9 mouse cellular contexts compared by ENCODE assay signal in genomic region chr3:89801507-89801847, GRCm38 (mm10). TPM values are rescaled to one million over a fixed set of nuclear protein-coding genes. Genes with fewer than 3 reads are reported as not detected.
DNase-seq lines count a peak whose midpoint lies in the region; ATAC-seq and TF ChIP-seq lines count a peak whose summit lies in the region.
"Had no signal": no experiment of that assay in that cellular context is flagged by ENCODE, and none has a peak within 500 bp of the region (broad histone marks: within the 10 kb centered on the region; RNA-seq: fewer than 3 reads in every experiment).

No protein-coding gene starts in this region.

- no peaks in the 10 kb centered on the region for H3K9me3 ChIP-seq in stomach, postnatal 0 days (ENCODE audit: control insufficient read depth, low read length)
- H3K9me3 ChIP-seq in midbrain, embryonic 10.5 days (replicated peaks) = no peaks in the 10 kb centered on the region
- H3K9me3 ChIP-seq in midbrain, embryonic 16.5 days (replicated peaks; ENCODE audit: control insufficient read depth, low read length, poor library complexity, severe bottlenecking) = no peaks in the 10 kb centered on the region; the same call in 1 of the 2 replicates

- H3K4me3 ChIP-seq in spleen, adult 2 months (ENCODE audit: extremely low read depth, insufficient read depth, insufficient read length) = no peak overlapping the region
- H3K4me3 ChIP-seq in stomach, postnatal 0 days (ENCODE audit: low read depth, low read length) = no peak overlapping the region
- H3K4me3 ChIP-seq in midbrain, embryonic 10.5 days = no peak overlapping the region
- no peak overlapping the region for H3K4me3 ChIP-seq in midbrain, embryonic 16.5 days (ENCODE audit: low read depth, low read length)

- H3K9ac ChIP-seq in stomach, postnatal 0 days (ENCODE audit: low read length) = no peak overlapping the region
- no peak overlapping the region for H3K9ac ChIP-seq in midbrain, embryonic 16.5 days (ENCODE audit: low read depth, low read length)

- peak overlapping the region; percentile 76 for H3K27ac ChIP-seq in spleen, adult 2 months (ENCODE audit: insufficient read depth, low read length)
- H3K27ac ChIP-seq in stomach, postnatal 0 days (replicated peaks) = no peak overlapping the region
- H3K27ac ChIP-seq in midbrain, embryonic 10.5 days (replicated peaks) = no peak overlapping the region
- H3K27ac ChIP-seq in midbrain, embryonic 16.5 days (ENCODE audit: low read length) = no peak overlapping the region

- no peak for TF ChIP-seq POLR2A in spleen, adult 2 months (IDR thresholded peaks at IDR 0.05; ENCODE audit: low read depth, low read length)

- ATAC-seq in granulocyte monocyte progenitor cell, adult 5-6 weeks (replicated peaks; ENCODE audit: poor library complexity, severe bottlenecking) = peak; percentile 63
- peak; percentile 77 for ATAC-seq in stomach, postnatal 0 days (ENCODE audit: low FRiP score, low TSS enrichment)
- ATAC-seq in midbrain, embryonic 16.5 days = no peak

- peak; percentile 37 to 74 for DNase-seq in spleen, adult 2 months (ENCODE audit: low read depth in 1 of 2, low spot score in 2 of 2)
- DNase-seq in spleen, postnatal 14 days (ENCODE audit: low spot score in 2 of 2) = no peak
- peak; percentile 11 for DNase-seq in large intestine, adult 2 months (ENCODE audit: low read depth, low spot score)
- no peak for DNase-seq in stomach, postnatal 0 days (ENCODE audit: low spot score)
- no peak for DNase-seq in left cerebral cortex, adult 18-20 months (ENCODE audit: low spot score in 2 of 2)
- DNase-seq in midbrain, embryonic 10.5 days (ENCODE audit: low spot score) = no peak
- DNase-seq: adrenal gland, postnatal 36 days had no signal

- no peaks in the 10 kb centered on the region for H3K36me3 ChIP-seq in spleen, adult 2 months (ENCODE audit: control insufficient read depth, insufficient read depth, low read length)
- no peaks in the 10 kb centered on the region for H3K36me3 ChIP-seq in stomach, postnatal 0 days (ENCODE audit: control insufficient read depth, insufficient read depth, low read length)
- H3K36me3 ChIP-seq in midbrain, embryonic 10.5 days = no peaks in the 10 kb centered on the region
- H3K36me3 ChIP-seq in midbrain, embryonic 16.5 days (ENCODE audit: control insufficient read depth, insufficient read depth, low read length) = no peaks in the 10 kb centered on the region

- no peak for TF ChIP-seq EP300 in stomach, postnatal 0 days (optimal IDR thresholded peaks at IDR 0.05)

- H3K4me1 ChIP-seq in spleen, adult 2 months (ENCODE audit: control insufficient read depth, insufficient read depth, insufficient read length) = peaks cover 12% of the 10 kb centered on the region
- no peaks in the 10 kb centered on the region for H3K4me1 ChIP-seq in stomach, postnatal 0 days (replicated peaks; ENCODE audit: control insufficient read depth, insufficient read depth)
- peaks cover 10% of the 10 kb centered on the region for H3K4me1 ChIP-seq in midbrain, embryonic 10.5 days
- no peaks in the 10 kb centered on the region for H3K4me1 ChIP-seq in midbrain, embryonic 16.5 days (ENCODE audit: control insufficient read depth, insufficient read depth, low read length)

- TF ChIP-seq CTCF in spleen, adult 2 months (IDR thresholded peaks at IDR 0.05; ENCODE audit: extremely low read depth, insufficient read depth, insufficient read length, insufficient replicate concordance) = no peak
- peak; percentile 29; the same call in 1 of the 2 replicates for TF ChIP-seq CTCF in stomach, postnatal 0 days (IDR thresholded peaks at IDR 0.05; ENCODE audit: low read depth)

- no peak overlapping the region for H3K4me2 ChIP-seq in stomach, postnatal 0 days (replicated peaks; ENCODE audit: low read depth)
- H3K4me2 ChIP-seq in midbrain, embryonic 16.5 days (ENCODE audit: low read length) = no peak overlapping the region

- WGBS in spleen, adult 2 months = 0% methylated on average over 3 of the region's 3 CpGs
- under 1% methylated on average over 3 of the region's 3 CpGs for WGBS in large intestine, adult 2 months
- 13% methylated on average over 3 of the region's 3 CpGs for WGBS in stomach, postnatal 0 days
- WGBS in midbrain, embryonic 10.5 days = 51% methylated on average over 3 of the region's 3 CpGs
- 58% methylated on average over 3 of the region's 3 CpGs for WGBS in midbrain, embryonic 16.5 days

- no peaks in the 10 kb centered on the region for H3K27me3 ChIP-seq in spleen, adult 2 months (ENCODE audit: control insufficient read depth, insufficient read depth, low read length)
- H3K27me3 ChIP-seq in stomach, postnatal 0 days (ENCODE audit: control insufficient read depth, insufficient read depth, low read length) = no peaks in the 10 kb centered on the region
- H3K27me3 ChIP-seq in midbrain, embryonic 10.5 days (ENCODE audit: low read depth, poor library complexity, severe bottlenecking) = peaks cover 12% of the 10 kb centered on the region; the same call in 1 of the 2 replicates
- H3K27me3 ChIP-seq in midbrain, embryonic 16.5 days (ENCODE audit: control insufficient read depth, insufficient read depth, low read depth, low read length) = no peaks in the 10 kb centered on the region

RNA-seq across cellular contexts. Expression of gene Ube2q1, which starts 28.1 kb away (rescaled TPM):
- polyA plus RNA-seq in spleen, adult 2 months (2012; rRNA removed) = 23.8 and 26.5 TPM in 2 replicates
- total RNA-seq in granulocyte monocyte progenitor cell, adult 5-6 weeks (2014; fragmentation: Nextera tagmentation) = 95.1 and 123 TPM in 2 replicates
- 110 and 118 TPM in 2 replicates for total RNA-seq in granulocyte monocyte progenitor cell, adult 5-6 weeks (2017)
- polyA plus RNA-seq in large intestine, adult 2 months (2012; rRNA removed) = 24.6 and 26.2 TPM in 2 replicates
- polyA plus RNA-seq in stomach, postnatal 0 days (2015; fragmentation: Nextera tagmentation; extraction: Ambion mirVana) = 6.4 and 6.5 TPM in 2 replicates
- total RNA-seq in left cerebral cortex, adult 18-20 months (2021) = 10 to 100 TPM; 86.0 to 90.3 TPM
- polyA plus RNA-seq in midbrain, embryonic 10.5 days (2016; fragmentation: Nextera tagmentation; extraction: Ambion mirVana) = 12.5 and 12.9 TPM in 2 replicates
- 10.7 and 10.9 TPM in 2 replicates for polyA plus RNA-seq in midbrain, embryonic 16.5 days (2015; fragmentation: Nextera tagmentation; extraction: Ambion mirVana)

RNA-seq across cellular contexts. Expression of gene She, which starts 29.7 kb away (rescaled TPM):
- polyA plus RNA-seq in spleen, adult 2 months (2012; rRNA removed) = 1.1 TPM in 2 replicates
- total RNA-seq in granulocyte monocyte progenitor cell, adult 5-6 weeks (2014; fragmentation: Nextera tagmentation) = not detected in 2 replicates
- not detected in 2 replicates for total RNA-seq in granulocyte monocyte progenitor cell, adult 5-6 weeks (2017)
- polyA plus RNA-seq in large intestine, adult 2 months (2012; rRNA removed) = 0.60 and 0.86 TPM in 2 replicates
- 1.4 and 1.5 TPM in 2 replicates for polyA plus RNA-seq in stomach, postnatal 0 days (2015; fragmentation: Nextera tagmentation; extraction: Ambion mirVana)
- total RNA-seq in left cerebral cortex, adult 18-20 months (2021) = 1 to 10 TPM; 3.0 to 3.8 TPM
- 2.0 and 2.1 TPM in 2 replicates for polyA plus RNA-seq in midbrain, embryonic 10.5 days (2016; fragmentation: Nextera tagmentation; extraction: Ambion mirVana)
- 1.3 and 1.4 TPM in 2 replicates for polyA plus RNA-seq in midbrain, embryonic 16.5 days (2015; fragmentation: Nextera tagmentation; extraction: Ambion mirVana)

RNA-seq across cellular contexts. Expression of gene Chrnb2, which starts 37.0 kb away (rescaled TPM):
- polyA plus RNA-seq in spleen, adult 2 months (2012; rRNA removed) = 1.4 and 1.6 TPM in 2 replicates
- 0.77 TPM in 1 of 2 replicates, not detected in the other for total RNA-seq in granulocyte monocyte progenitor cell, adult 5-6 weeks (2014; fragmentation: Nextera tagmentation)
- 0.39 and 0.72 TPM in 2 replicates for total RNA-seq in granulocyte monocyte progenitor cell, adult 5-6 weeks (2017)
- polyA plus RNA-seq in large intestine, adult 2 months (2012; rRNA removed) = 0.90 and 1.3 TPM in 2 replicates
- polyA plus RNA-seq in stomach, postnatal 0 days (2015; fragmentation: Nextera tagmentation; extraction: Ambion mirVana) = 0.68 and 0.81 TPM in 2 replicates
- total RNA-seq in left cerebral cortex, adult 18-20 months (2021) = 10 to 100 TPM; 28.6 to 30.0 TPM
- polyA plus RNA-seq in midbrain, embryonic 10.5 days (2016; fragmentation: Nextera tagmentation; extraction: Ambion mirVana) = 5.9 and 11.3 TPM in 2 replicates
- 31.5 and 33.6 TPM in 2 replicates for polyA plus RNA-seq in midbrain, embryonic 16.5 days (2015; fragmentation: Nextera tagmentation; extraction: Ambion mirVana)

Comparison
In these comparisons a context has a peak if more than half of its experiments do, and no peak if none do; other contexts are left out.
1. DNase-seq: peak in spleen, adult 2 months (2 of 2) and large intestine, adult 2 months (single experiment); none in spleen, postnatal 14 days (0 of 2), stomach, postnatal 0 days (single experiment), left cerebral cortex, adult 18-20 months (0 of 2) and midbrain, embryonic 10.5 days (single experiment).